Mouse (Mus musculus): ENCODE data around the gene Map7.

Map7 gene

GRCm38 (mm10) chr10:20190139-20190747, 42.0 kb downstream of the Map7 start:
- no peak for DNase-seq

DNA sequence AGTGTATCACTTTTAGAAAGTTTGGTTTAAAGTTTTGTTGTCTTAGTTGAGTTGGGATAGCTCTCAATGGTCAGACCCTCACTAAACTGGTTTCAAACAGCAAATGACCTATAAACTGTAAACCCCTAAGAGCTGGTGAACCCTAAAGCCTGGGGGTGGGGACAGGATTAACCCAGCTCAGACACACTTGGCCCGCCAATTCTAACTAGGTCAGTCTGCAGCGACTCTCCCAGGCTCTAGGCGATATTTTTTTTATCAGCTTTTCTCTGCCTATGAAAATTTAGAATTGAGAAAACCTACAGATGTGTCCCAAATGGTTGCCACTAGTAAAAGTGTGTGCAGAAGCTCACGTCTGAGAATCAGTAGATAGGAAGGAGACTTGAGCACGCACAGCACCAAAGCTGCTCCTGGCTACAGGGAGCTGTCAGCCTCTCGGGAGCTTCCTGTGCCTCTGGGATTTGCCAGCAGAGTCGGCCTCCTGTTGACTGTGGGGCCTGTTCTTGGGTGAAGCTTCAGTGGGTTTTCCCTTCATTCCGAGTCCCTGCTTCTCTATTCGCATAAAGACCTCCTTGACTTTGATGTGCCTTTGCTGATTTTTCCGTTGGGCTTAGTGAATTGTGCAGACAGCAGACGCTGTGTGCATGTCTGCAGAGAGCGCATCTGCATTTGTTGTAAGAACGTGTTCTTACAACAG, 46.7 kb downstream of the Map7 start:
- DNase-seq = no peak

GRCm38 (mm10) chr10:20197039-20197438, 48.8 kb downstream of the Map7 start:
- DNase-seq = no peak

DNA sequence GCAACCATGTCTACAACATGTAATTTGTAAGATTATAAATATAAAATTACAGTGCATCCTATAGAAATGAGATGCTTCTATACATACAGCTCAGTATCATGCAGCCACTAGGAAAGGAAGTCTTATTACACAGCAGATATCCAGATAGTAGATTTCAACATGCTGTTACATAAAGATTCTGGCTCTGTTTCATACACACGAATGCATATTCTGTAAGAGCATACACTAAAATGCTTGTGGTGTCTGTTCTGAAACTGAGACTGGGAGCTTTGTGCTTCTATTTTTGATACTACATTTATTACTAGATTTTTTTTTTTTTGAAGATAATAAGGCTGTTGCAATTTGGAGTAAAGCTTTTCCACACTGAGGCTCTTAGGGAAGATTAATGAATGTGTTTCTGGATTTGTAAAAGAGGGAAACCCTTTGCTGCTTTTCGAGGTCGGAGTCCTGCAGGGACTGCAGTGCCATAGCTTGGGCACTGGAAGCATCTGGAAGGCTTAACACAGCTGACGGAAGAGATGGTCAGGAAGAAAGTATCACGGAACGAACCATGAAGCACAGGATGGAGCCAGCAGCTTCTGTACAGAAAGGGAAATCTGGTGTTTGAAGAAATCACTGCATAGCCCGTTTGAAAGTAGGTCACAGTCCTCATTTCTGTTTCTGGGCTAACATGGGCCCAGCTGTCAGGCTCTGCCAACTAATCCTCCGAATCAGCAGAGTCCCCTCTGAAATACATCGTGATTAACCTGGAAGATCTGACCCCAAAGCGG, 50.9 kb downstream of the Map7 start:
- DNase-seq = no peak

GRCm38 (mm10) chr10:20201236-20201635, 53.0 kb downstream of the Map7 start:
- no peak for DNase-seq

GRCm38 (mm10) chr10:20202171-20202570, 53.9 kb downstream of the Map7 start:
- no peak for DNase-seq

DNA sequence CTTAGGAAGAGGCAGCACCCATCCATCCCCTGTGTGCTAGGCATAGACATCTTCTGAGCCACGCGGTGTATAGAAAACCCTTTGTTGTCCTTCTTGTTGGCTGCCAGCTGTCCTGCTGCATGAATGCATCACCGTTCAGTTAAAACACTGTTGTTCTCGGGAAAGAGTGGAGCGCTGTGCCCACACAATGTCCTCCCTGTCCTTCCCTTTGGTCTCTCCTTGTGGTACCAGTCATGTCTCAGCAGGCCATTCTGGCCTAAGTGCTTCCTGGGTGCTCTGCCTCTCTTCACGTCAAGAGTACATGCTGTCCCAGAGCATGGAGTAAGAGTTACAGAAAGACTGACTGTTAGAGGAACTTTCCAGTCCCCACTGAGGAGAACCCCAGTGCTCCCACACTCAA, 54.5 kb downstream of the Map7 start:
- DNase-seq = no peak

DNA sequence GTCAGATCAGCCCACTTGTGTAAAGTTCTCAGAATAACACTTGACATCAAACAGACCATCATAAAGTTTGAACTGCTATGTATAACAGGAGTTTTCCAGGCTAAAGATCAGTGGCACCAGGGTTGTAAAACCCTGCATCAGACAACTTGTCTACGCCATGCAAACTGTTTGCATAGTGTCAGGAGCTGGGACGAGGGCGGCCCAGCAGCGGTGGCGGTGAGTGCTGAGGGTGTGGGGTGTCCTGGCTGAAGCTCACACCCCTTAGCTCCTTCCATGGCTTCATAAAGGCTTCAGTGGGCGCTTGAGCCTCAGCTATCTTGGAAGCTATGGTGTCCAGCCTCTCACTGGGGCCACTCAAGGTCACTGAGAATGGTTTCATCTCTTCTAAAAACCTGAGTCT, 55.2 kb downstream of the Map7 start:
- DNase-seq = no peak

DNA sequence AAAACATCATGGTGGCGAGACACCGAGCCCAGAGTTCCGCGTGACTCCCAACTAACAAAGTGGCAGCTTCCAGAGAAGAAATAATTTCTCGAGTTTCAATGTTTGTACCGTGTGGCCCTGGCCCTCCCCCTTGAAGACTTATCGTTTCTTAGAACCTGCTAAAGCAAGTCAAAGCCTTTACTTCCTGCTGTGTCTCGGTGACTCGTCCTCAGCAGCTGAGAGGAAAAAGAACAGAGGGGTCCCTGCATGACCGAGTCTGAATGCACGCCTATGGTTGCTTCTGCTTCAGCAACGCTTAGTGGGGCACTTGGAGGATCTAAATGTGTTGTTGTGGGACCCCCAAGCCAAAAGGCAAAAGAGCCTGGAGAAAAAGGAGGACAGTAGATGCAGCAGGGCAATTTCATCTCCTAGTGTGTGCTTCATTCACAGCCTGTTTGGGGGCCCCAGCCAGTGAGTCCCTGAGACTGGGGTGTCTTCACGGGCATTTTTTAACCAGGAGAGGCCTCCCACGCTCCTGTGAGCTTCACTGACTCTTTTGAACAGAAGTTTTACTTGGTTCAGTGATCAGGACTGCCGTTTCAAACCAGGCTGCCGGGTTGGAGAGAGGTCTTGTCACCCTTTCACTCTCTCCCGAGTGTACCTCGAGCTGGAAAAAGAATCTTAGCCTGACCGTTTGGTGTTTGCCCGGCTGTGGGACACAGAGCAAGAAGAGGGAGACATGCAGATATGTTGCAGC, 56.6 kb downstream of the Map7 start:
- no peak for DNase-seq

DNA sequence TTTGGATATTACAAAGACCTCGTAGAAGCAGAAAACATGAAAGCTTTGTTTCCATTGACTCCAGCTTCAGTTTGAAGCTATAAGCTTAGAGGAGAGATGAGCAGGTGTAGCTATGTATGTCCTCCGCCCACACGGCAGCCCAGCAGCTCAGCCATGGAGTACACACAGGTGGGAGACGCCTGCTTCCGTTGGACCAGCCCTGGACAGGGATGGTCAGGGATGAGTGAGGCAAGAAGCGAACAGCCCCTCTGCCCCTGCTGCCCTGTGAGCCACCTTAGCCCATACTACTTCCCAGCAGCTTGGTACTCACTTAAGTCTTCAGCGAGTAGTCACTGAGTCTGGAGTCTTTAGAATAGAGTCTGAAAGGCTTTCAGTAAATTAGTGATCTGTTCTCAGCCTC, 58.7 kb downstream of the Map7 start:
- no peak for DNase-seq

GRCm38 (mm10) chr10:20209609-20210341, 61.5 kb downstream of the Map7 start:
- DNase-seq = no peak

DNA sequence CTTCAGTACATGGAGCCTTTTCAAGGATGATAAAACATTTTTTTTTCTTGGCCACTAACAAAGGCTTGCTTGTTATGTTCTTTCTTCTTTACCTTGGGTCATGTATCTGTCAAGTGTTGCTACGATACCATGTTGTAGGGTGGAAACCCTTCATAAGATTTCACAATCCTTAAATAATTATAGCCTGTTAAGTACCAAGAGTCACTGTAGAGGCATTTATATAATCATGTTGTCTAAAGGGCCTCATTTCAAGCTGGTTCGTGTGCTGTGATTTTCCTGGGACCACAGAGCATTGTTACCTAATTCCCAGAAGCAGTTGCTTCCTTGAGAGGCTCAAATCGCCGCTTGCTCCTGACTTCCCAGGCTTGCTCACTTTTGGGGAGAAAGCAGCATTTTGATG, 66.1 kb downstream of the Map7 start:
- no peak for DNase-seq

GRCm38 (mm10) chr10:20216982-20217381, 68.7 kb downstream of the Map7 start:
- no peak for DNase-seq

DNA sequence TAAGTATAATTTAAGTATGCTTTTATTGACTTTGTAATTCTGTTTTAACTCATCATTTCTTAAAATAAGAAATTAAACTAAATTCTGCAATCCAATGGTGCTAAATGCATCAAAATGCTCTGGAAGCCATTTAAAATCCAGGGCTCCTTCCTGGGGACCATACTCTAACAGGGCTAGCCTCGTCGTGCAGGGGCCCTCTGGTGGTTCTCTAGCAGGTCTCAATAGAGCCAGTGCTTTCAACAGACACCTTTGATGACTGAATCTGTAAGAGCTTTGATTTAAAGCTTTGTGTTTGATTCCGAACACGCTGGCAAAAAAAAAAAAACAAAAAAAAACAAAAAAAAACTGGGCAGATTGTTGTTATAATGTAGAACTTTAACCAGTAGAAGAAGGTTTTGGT, 70.6 kb downstream of the Map7 start:
- no peak for DNase-seq

- DNase-seq = no peak
These were observed 71.3 kb downstream of the Map7 start for GRCm38 (mm10) chr10:20219538-20219937.

DNA sequence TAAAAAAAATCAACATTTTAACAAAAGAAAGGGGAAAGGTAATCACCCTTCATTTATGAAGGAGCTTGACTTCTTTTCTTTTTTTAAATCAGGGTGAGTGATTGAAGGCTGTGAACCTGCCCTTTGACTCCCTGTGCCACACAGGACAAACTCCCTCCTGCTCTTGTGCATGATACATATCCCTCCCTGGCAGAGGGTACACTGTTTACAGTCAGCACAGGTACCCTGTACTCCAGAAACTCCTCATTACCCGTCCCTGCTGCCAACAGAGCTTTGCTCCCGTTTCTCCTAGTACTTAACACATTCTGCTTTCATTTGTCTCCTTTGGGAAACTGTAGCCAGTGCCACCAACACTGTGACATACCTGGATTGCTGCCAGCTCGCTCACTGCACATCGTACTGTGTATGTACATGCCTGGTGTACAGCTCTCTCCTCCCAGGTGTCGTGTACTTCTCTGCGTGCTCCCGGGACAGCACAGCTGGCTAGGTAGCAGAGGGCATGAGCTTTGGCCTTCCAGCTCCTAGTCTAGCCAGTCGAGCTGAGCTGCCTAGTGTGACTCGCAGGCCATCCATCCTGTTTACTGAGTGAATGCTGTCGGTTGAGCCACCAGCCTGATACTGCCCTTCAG, 72.3 kb downstream of the Map7 start:
- DNase-seq = peak; percentile 26

DNA sequence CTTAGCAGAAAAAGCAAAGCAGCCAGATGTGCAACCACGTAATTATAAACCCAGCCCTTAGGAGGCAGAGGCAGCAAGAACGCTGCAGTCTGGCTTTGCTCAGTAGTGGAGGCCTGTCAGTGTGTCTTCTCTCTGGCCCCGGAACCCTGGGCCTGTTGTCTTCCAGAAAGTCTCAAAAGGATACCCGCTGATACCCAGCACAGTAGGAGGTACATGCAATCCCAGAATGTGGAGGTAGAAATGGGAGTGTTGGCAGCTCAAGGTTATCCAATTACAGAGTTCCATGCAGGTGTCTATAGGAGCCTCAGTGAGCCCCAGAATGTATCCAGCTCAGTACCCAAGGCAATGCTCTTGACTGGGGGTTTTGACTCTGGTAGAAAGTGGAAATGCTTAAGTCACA, 73.7 kb downstream of the Map7 start:
- DNase-seq = no peak

GRCm38 (mm10) chr10:20226728-20227127, 78.5 kb downstream of the Map7 start:
- no peak for DNase-seq

GRCm38 (mm10) chr10:20230026-20230425, 81.8 kb downstream of the Map7 start:
- DNase-seq = no peak

DNA sequence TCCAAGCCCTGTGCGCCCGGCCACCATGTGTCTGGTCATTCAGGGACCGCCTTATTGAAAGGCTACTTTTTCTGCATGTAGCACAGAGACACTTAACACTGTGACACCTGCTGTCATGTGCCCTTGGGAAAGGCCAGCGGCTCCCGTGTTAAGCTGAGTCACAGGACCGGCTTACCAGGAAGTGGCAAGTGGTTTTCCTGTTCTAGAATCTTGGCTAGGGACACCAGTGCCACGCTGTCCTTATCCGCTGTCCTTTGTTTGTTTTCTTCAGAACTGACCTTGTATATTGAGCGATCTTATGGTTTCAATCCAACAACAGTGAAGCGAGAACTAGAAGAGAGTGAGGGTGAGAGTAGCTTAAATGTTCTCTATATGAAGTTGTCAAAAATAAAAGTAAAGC, 85.2 kb downstream of the Map7 start:
- DNase-seq = no peak

DNA sequence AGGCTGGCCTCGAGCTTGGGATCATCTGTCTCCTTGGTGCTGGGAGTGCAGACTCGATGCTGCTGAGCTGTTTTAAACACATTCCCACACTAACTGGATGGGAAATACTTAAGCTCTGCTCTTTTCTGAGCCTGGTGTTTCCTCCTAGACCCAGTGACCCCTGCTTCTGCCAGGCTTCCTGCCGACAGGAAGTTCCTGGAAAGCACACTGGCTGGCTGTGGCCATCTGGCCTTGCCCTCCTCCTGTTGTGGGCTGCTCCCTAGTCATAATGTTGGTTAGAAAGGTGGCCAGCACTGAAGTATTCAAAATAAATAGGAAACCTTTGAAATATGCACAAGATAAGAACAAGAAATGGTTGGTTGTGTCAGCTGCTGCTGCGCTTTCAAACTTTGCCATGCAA, 86.2 kb downstream of the Map7 start:
- DNase-seq = no peak

DNA sequence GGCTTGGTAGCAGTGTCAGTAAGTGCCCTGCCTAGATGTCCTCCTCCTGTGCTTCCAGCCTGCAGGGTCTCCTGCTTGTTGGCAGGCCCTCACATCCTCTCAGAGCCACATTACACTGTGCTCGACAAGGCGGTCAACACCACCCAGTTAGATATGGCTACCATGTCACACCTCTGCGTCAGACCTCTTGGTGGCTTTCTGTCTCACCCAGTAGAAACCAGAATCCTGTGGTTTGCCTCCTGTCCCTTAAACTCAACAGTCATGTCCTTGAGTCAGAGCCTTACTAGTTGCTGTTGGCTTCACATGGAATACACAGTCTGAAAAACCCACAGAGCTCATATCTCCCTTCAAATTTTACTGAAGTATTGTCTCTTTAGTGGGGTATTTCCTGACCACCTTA, 87.4 kb downstream of the Map7 start:
- DNase-seq = no peak

Measured in right cerebral cortex, postnatal 14 days (tissue).